In the genomic region with DNA sequence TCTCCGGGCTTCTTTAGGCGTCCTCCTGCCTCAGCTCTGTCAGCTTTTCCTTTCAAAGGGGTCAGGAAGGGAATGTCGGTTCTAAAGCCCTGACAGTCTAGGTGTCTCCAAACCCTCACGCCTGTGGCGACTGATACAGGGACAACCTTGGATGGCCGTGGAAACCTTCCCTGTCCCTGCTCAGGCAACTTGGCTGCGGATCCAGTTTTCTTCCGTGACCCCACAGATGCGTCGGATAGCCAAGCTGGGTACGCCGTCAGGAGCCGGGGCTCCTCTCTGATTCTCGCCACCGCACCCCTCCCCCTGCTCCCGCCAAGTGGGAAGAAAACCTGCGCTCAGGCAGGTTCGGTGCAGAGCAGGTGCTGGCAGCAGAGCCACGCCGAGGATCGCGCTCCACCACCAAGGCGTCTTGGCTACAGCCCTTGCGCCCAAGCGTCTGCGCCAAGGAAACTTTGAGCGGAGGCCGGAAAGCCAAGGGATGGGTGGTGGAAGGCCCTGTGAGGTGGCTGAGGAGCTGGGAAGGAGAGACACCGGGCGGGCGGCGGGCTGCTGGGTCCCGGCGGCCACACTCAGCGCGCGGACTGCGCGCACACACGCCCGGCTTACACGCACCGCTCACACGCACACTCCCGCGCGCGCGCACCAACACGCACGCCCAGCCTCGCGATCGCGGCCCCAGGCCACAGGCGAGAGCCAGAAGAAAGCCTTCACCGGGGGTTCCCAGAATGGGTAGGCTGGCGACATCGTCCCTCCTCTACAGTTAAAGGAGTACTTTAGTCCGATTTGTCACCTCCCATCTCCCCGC, we compare ENCODE assay signal across 8 mouse cellular contexts. TPM values are rescaled to one million over a fixed set of nuclear protein-coding genes. Genes with fewer than 3 reads are reported as not detected.
DNase-seq lines count a peak whose midpoint lies in the region; ATAC-seq and TF ChIP-seq lines count a peak whose summit lies in the region.

A gene (minus strand): TSS at position 598 of the 805 bp plus-strand sequence.

- H3K36me3 ChIP-seq in heart, embryonic 15.5 days, result no peaks in the 10 kb centered on the region
- no peaks in the 10 kb centered on the region for H3K36me3 ChIP-seq in heart, postnatal 0 days (replicated peaks; ENCODE audit: control insufficient read depth, insufficient read depth, low read length)
- no peaks in the 10 kb centered on the region for H3K36me3 ChIP-seq in limb, embryonic 10.5 days

- under 1% methylated on average over 61 of the region's 61 CpGs for WGBS in heart, embryonic 15.5 days
- WGBS in heart, postnatal 0 days, result under 1% methylated on average over 61 of the region's 61 CpGs
- WGBS in limb, embryonic 10.5 days, result under 1% methylated on average over 59 of the region's 61 CpGs
- under 1% methylated on average over 61 of the region's 61 CpGs for WGBS in olfactory bulb, adult 2 months

- intact Hi-C loops in heart, postnatal 36 days (cut with DNase I), result no loop called here

- ATAC-seq in heart, embryonic 15.5 days (replicated peaks; ENCODE audit: insufficient number of reproducible peaks, insufficient read depth, low FRiP score, low read depth), result no peak
- ATAC-seq in heart, postnatal 0 days (ENCODE audit: insufficient read depth, low read depth), result no peak

- peak within 1 kb of the TSS; percentile 58 for H3K4me3 ChIP-seq in heart, embryonic 15.5 days
- H3K4me3 ChIP-seq in cortical plate, adult 2 months (ENCODE audit: insufficient read depth, low read length), result peak within 1 kb of the TSS; percentile 86
- peak within 1 kb of the TSS; percentile 52 for H3K4me3 ChIP-seq in heart, postnatal 0 days (ENCODE audit: low read depth, low read length)
- H3K4me3 ChIP-seq in limb, embryonic 10.5 days, result peak within 1 kb of the TSS; percentile 62
- peak within 1 kb of the TSS; percentile 50 for H3K4me3 ChIP-seq in olfactory bulb, adult 2 months (ENCODE audit: insufficient read depth, low read depth, low read length)

- TF ChIP-seq EP300 in heart, postnatal 0 days (IDR thresholded peaks at IDR 0.05; ENCODE audit: low read depth), result no peak

- peak within 1 kb of the TSS; percentile 99 for H3K4me2 ChIP-seq in heart, embryonic 15.5 days
- H3K4me2 ChIP-seq in heart, postnatal 0 days (ENCODE audit: low read depth, low read length), result peak within 1 kb of the TSS; percentile 86

- H3K27me3 ChIP-seq in heart, embryonic 15.5 days, result peaks cover 54% of the 10 kb centered on the region
- H3K27me3 ChIP-seq in heart, postnatal 0 days (ENCODE audit: control insufficient read depth, insufficient read depth, low read length), result peaks cover 56% of the 10 kb centered on the region
- H3K27me3 ChIP-seq in limb, embryonic 10.5 days (ENCODE audit: low read depth, poor library complexity, severe bottlenecking), result peaks cover 60% of the 10 kb centered on the region

- no peak for DNase-seq in heart, postnatal 36 days
- peak; percentile 10 for DNase-seq in heart, postnatal 0 days (ENCODE audit: low spot score)
- DNase-seq in limb, embryonic 10.5 days (ENCODE audit: low spot score), result peak; percentile 63
- no peak for DNase-seq in spleen, postnatal 36 days (ENCODE audit: low spot score in 2 of 2)
- DNase-seq in kidney, postnatal 10 days, result no peak

- H3K9me3 ChIP-seq in heart, embryonic 15.5 days (replicated peaks), result no peaks in the 10 kb centered on the region
- H3K9me3 ChIP-seq in heart, postnatal 0 days (replicated peaks; ENCODE audit: control insufficient read depth, low read length), result no peaks in the 10 kb centered on the region
- H3K9me3 ChIP-seq in limb, embryonic 10.5 days (replicated peaks), result no peaks in the 10 kb centered on the region

- TF ChIP-seq POLR2A in cortical plate, adult 2 months (IDR thresholded peaks at IDR 0.05; ENCODE audit: extremely low read depth, insufficient read depth, low read length), result no peak
- TF ChIP-seq POLR2A in olfactory bulb, adult 2 months (IDR thresholded peaks at IDR 0.05; ENCODE audit: insufficient read depth, low read depth, low read length), result no peak

- TF ChIP-seq CTCF in cortical plate, adult 2 months (IDR thresholded peaks at IDR 0.05; ENCODE audit: extremely low read depth, insufficient read depth, low read length), result no peak
- no peak for TF ChIP-seq CTCF in heart, postnatal 0 days (IDR thresholded peaks at IDR 0.05; ENCODE audit: low read depth)
- TF ChIP-seq CTCF in olfactory bulb, adult 2 months (IDR thresholded peaks at IDR 0.05; ENCODE audit: insufficient read depth, low read depth, low read length), result no peak

- H3K4me1 ChIP-seq in heart, embryonic 15.5 days (replicated peaks), result peaks cover 17% of the 10 kb centered on the region
- no peaks in the 10 kb centered on the region; the same call in 1 of the 2 replicates for H3K4me1 ChIP-seq in cortical plate, adult 2 months (ENCODE audit: control insufficient read depth, insufficient read depth, low read length)
- H3K4me1 ChIP-seq in heart, postnatal 0 days (ENCODE audit: control insufficient read depth, insufficient read depth), result no peaks in the 10 kb centered on the region
- peaks cover 24% of the 10 kb centered on the region for H3K4me1 ChIP-seq in limb, embryonic 10.5 days
- peaks cover 17% of the 10 kb centered on the region for H3K4me1 ChIP-seq in olfactory bulb, adult 2 months (ENCODE audit: control insufficient read depth, insufficient read depth, low read length)

- H3K27ac ChIP-seq in heart, embryonic 15.5 days, result no peak within 1 kb of the TSS
- peak within 1 kb of the TSS; percentile 80 for H3K27ac ChIP-seq in cortical plate, adult 2 months (ENCODE audit: insufficient read depth, low read length)
- H3K27ac ChIP-seq in heart, postnatal 0 days (ENCODE audit: low read depth), result no peak within 1 kb of the TSS
- peak within 1 kb of the TSS; percentile 62 for H3K27ac ChIP-seq in limb, embryonic 10.5 days
- H3K27ac ChIP-seq in olfactory bulb, adult 2 months (ENCODE audit: insufficient read depth, low read depth, low read length), result no peak within 1 kb of the TSS

- peak within 1 kb of the TSS; percentile 38 for H3K9ac ChIP-seq in heart, embryonic 15.5 days
- 0 out of 2 replicates have a peak within 1 kb of the TSS, but pooled peaks have one; percentile 20 for H3K9ac ChIP-seq in heart, postnatal 0 days (replicated peaks; ENCODE audit: low read depth, low read length)

RNA-seq across cellular contexts. Expression of the gene that starts here (rescaled TPM):
- polyA plus RNA-seq in heart, embryonic 15.5 days (2015; fragmentation: Nextera tagmentation; extraction: Ambion mirVana), result 0.21 and 0.34 TPM in 2 replicates
- total RNA-seq in heart, postnatal 36 days (2021), result not detected
- 16.7 and 19.7 TPM in 2 replicates for polyA plus RNA-seq in cortical plate, adult 2 months (2012; rRNA removed)
- not detected in 2 replicates for total RNA-seq in heart, postnatal 0 days (2014; rRNA removed; ENCODE audit: low replicate concordance)
- 0.04 and 0.12 TPM in 2 replicates for polyA plus RNA-seq in heart, postnatal 0 days (2015; fragmentation: Nextera tagmentation; extraction: Ambion mirVana)
- polyA plus RNA-seq in limb, embryonic 10.5 days (2016; fragmentation: Nextera tagmentation; extraction: Ambion mirVana), result 0.40 and 0.54 TPM in 2 replicates
- polyA plus RNA-seq in olfactory bulb, adult 2 months (2012; ENCODE audit: insufficient read depth, insufficient read length, low replicate concordance, missing spikeins), result not detected in 2 replicates

Comparison
In these comparisons a context has a peak if more than half of its experiments do, and no peak if none do; other contexts are left out.
1. RNA of the gene that starts here (polyA plus RNA-seq): 16.7 to 19.7 TPM in cortical plate, adult 2 months; 0.40 to 0.54 TPM in limb, embryonic 10.5 days, 0.21 to 0.34 TPM in heart, embryonic 15.5 days, 0.04 to 0.12 TPM in heart, postnatal 0 days and not detected in olfactory bulb, adult 2 months; every median in the first group is over 10 times any median in the second.
2. Peak in DNase-seq, H3K4me3 ChIP-seq, H3K9ac ChIP-seq and H3K4me2 ChIP-seq in heart, postnatal 0 days; RNA of the gene not detected or under 1 TPM.
3. Peak in DNase-seq, H3K4me3 ChIP-seq and H3K27ac ChIP-seq in limb, embryonic 10.5 days; RNA of the gene not detected or under 1 TPM.
4. Peak in every context shown above with its lines, with median percentiles within 50 percentile points of each other: H3K4me3 ChIP-seq.